Mouse (Mus musculus): Measurements from ENCODE around the gene Gdf11. TPM values are rescaled to one million over a fixed set of nuclear protein-coding genes. Genes with fewer than 3 reads are reported as not detected.

Gene Gdf11
- polyA plus RNA-seq, 1 experiment, result 17.0 TPM

DNA sequence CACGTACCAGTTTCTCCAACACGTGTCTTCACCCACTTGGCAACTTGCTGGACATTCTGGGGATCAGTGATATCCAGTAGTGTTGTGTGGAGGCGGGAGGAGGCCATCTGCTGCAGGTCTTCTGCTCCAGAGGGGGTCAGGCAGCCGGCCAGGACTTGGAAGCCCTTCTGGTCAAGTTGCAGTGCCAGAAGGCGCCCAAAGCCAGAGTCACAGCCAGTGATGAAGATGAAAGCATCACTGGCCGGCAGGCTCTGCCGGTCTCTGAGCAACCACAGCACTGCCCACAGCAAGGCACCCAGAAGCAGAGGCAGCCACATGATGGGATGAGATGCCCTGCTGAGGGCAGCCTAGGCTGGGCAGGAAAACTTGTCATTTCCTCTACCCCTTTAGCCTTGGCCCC is 26.7 kb upstream of the Gdf11 start:
- Histone ChIP-seq H3K79me3 (ENCODE audit: low read depth) (peaks cover 26% of the 10 kb centered on the region), H3K36me3 (ENCODE audit: control insufficient read depth, insufficient read depth) (peaks cover 56% of the 10 kb centered on the region), H3K79me2 (ENCODE audit: control insufficient read depth, insufficient read depth) (peaks cover 45% of the 10 kb centered on the region), H3ac (ENCODE audit: control insufficient read depth, insufficient read length, low read depth) (peak overlapping the region; percentile 0), H3K27me3 (ENCODE audit: control insufficient read depth, insufficient read depth, insufficient read length) (no peaks in the 10 kb centered on the region), H3K4me3 (ENCODE audit: insufficient read depth, poor library complexity, severe bottlenecking) (no peak overlapping the region)
- TF ChIP-seq FOSL1 (IDR thresholded peaks at IDR 0.05; ENCODE audit: insufficient read depth, low read length, poor library complexity, severe bottlenecking) (no peak), MAX (IDR thresholded peaks at IDR 0.05) (no peak), MYOG (IDR thresholded peaks at IDR 0.05; ENCODE audit: control insufficient read depth, extremely low read depth, insufficient read length) (no peak), USF1 (IDR thresholded peaks at IDR 0.05; ENCODE audit: low read depth) (peak; percentile 10)

DNA sequence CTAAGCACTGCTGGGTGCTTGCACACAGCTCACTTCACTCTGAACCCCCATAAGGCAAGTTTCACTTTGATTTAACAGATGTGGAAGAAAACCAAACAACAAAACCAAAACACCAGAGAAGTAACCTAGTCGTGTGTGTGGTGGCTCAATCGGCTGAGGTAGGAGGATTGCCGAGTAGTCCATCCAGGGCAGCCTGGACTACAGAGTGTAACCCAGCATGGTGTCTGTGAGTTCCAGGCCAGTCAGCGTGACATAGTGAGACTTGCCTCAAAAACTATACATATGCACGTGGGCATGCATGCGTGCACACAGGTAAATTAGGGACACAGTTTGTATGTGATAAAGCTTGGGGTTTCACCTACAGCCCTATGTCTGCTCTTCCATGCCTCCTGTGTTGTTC is 25.9 kb upstream of the Gdf11 start:
- Histone ChIP-seq H3K36me3 (ENCODE audit: control insufficient read depth, insufficient read depth) (peaks cover 63% of the 10 kb centered on the region), H3K79me3 (ENCODE audit: low read depth) (peaks cover 34% of the 10 kb centered on the region), H3K79me2 (ENCODE audit: control insufficient read depth, insufficient read depth) (peaks cover 53% of the 10 kb centered on the region), H3K4me3 (ENCODE audit: insufficient read depth, poor library complexity, severe bottlenecking) (no peak overlapping the region), H3K27me3 (ENCODE audit: control insufficient read depth, insufficient read depth, insufficient read length) (no peaks in the 10 kb centered on the region), H3ac (ENCODE audit: control insufficient read depth, insufficient read length, low read depth) (no peak overlapping the region)
- no peak for TF ChIP-seq MYOD1 (IDR thresholded peaks at IDR 0.05; ENCODE audit: control insufficient read depth, insufficient read length, low read depth)
- no peak for TF ChIP-seq MYOG (IDR thresholded peaks at IDR 0.05; ENCODE audit: control insufficient read depth, extremely low read depth, insufficient read length)
- no peak for TF ChIP-seq MAX (IDR thresholded peaks at IDR 0.05)
- TF ChIP-seq CTCF (IDR thresholded peaks at IDR 0.05; ENCODE audit: control insufficient read depth, insufficient read depth, insufficient read length), result no peak
- TF ChIP-seq CEBPB (IDR thresholded peaks at IDR 0.05; ENCODE audit: low read depth), result no peak
- no peak for TF ChIP-seq FOSL1 (IDR thresholded peaks at IDR 0.05; ENCODE audit: insufficient read depth, low read length, poor library complexity, severe bottlenecking)
- TF ChIP-seq USF1 (IDR thresholded peaks at IDR 0.05; ENCODE audit: low read depth), result no peak

- H3K36me3 ChIP-seq (ENCODE audit: control insufficient read depth, insufficient read depth), result peaks cover 69% of the 10 kb centered on the region
- no peak overlapping the region for H3K4me3 ChIP-seq (ENCODE audit: insufficient read depth, poor library complexity, severe bottlenecking)
- TF ChIP-seq CEBPB (IDR thresholded peaks at IDR 0.05; ENCODE audit: low read depth), result no peak
- no peak for TF ChIP-seq CTCF (IDR thresholded peaks at IDR 0.05; ENCODE audit: control insufficient read depth, insufficient read depth, insufficient read length)
- no peak for TF ChIP-seq MYOD1 (IDR thresholded peaks at IDR 0.05; ENCODE audit: control insufficient read depth, insufficient read length, low read depth)
- TF ChIP-seq MYOG (IDR thresholded peaks at IDR 0.05; ENCODE audit: control insufficient read depth, extremely low read depth, insufficient read length), result no peak
- TF ChIP-seq FOSL1 (IDR thresholded peaks at IDR 0.05; ENCODE audit: insufficient read depth, low read length, poor library complexity, severe bottlenecking), result no peak
- peaks cover 60% of the 10 kb centered on the region for H3K79me2 ChIP-seq (ENCODE audit: control insufficient read depth, insufficient read depth)
- H3K79me3 ChIP-seq (ENCODE audit: low read depth), result peaks cover 39% of the 10 kb centered on the region
- H3ac ChIP-seq (ENCODE audit: control insufficient read depth, insufficient read length, low read depth), result peak overlapping the region; percentile 13
- H3K27me3 ChIP-seq (ENCODE audit: control insufficient read depth, insufficient read depth, insufficient read length), result no peaks in the 10 kb centered on the region
Measured at GRCm38 (mm10) chr10:128916665-128917064, 25.1 kb upstream of the Gdf11 start.

DNA sequence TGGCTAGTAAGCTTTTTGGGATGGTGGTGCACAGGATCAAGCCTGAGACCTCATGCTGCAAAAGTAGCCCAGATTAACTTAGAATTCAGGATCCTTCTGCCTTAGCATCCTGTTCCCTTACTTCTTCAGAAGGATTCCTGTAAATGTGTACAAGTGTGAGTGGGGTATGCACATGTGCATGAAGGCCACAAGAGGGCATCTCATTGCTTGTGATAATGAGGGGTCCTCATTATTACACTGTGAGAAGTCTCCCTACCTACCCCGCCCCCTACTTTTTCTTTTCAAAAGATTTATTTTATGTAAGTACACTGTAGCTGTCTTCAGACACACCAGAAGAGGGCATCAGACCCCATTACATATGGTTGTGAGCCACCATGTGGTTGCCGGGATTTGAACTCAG is 24.0 kb upstream of the Gdf11 start:
- no peak overlapping the region for H3ac ChIP-seq (ENCODE audit: control insufficient read depth, insufficient read length, low read depth)
- H3K79me3 ChIP-seq (ENCODE audit: low read depth), result peaks cover 51% of the 10 kb centered on the region
- H3K79me2 ChIP-seq (ENCODE audit: control insufficient read depth, insufficient read depth), result peaks cover 69% of the 10 kb centered on the region
- H3K36me3 ChIP-seq (ENCODE audit: control insufficient read depth, insufficient read depth), result peaks cover 76% of the 10 kb centered on the region
- H3K27me3 ChIP-seq (ENCODE audit: control insufficient read depth, insufficient read depth, insufficient read length), result no peaks in the 10 kb centered on the region
- TF ChIP-seq CEBPB (IDR thresholded peaks at IDR 0.05; ENCODE audit: low read depth) (no peak), MYOG (IDR thresholded peaks at IDR 0.05; ENCODE audit: control insufficient read depth, extremely low read depth, insufficient read length) (no peak), USF1 (IDR thresholded peaks at IDR 0.05; ENCODE audit: low read depth) (no peak), FOSL1 (IDR thresholded peaks at IDR 0.05; ENCODE audit: insufficient read depth, low read length, poor library complexity, severe bottlenecking) (no peak), CTCF (IDR thresholded peaks at IDR 0.05; ENCODE audit: control insufficient read depth, insufficient read depth, insufficient read length) (no peak)
- H3K4me3 ChIP-seq (ENCODE audit: insufficient read depth, poor library complexity, severe bottlenecking), result no peak overlapping the region

DNA sequence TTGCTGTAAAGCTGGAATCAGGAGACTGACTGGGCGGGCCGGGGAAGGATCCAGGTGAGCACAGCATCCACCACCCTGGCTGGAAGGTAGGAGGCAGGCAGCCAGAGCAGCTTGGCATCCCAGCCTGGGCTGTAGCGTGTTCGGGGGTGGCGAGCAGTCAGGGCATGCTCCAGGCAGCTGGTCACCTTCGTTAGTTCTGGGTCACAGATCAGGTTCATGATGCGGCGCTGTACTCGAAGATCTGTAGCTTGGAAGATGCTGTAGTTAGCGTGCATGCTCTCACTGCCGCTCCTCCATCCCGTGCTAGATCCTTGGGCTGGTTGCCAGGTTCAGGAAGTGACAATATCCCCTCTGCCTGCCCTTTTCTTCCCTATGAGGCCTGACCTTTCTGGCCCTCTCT is 22.2 kb upstream of the Gdf11 start:
- Histone ChIP-seq H3K36me3 (ENCODE audit: control insufficient read depth, insufficient read depth) (peaks cover 73% of the 10 kb centered on the region), H3K79me2 (ENCODE audit: control insufficient read depth, insufficient read depth) (peaks cover 80% of the 10 kb centered on the region), H3K4me3 (ENCODE audit: insufficient read depth, poor library complexity, severe bottlenecking) (no peak overlapping the region), H3K79me3 (ENCODE audit: low read depth) (peaks cover 60% of the 10 kb centered on the region), H3ac (ENCODE audit: control insufficient read depth, insufficient read length, low read depth) (peak overlapping the region; percentile 60), H3K27me3 (ENCODE audit: control insufficient read depth, insufficient read depth, insufficient read length) (no peaks in the 10 kb centered on the region)
- TF ChIP-seq MYOD1 (IDR thresholded peaks at IDR 0.05; ENCODE audit: control insufficient read depth, insufficient read length, low read depth), result no peak
- no peak for TF ChIP-seq CTCF (IDR thresholded peaks at IDR 0.05; ENCODE audit: control insufficient read depth, insufficient read depth, insufficient read length)

GRCm38 (mm10) chr10:128913219-128913618 is 21.7 kb upstream of the Gdf11 start:
- no peak overlapping the region for H3K4me3 ChIP-seq (ENCODE audit: insufficient read depth, poor library complexity, severe bottlenecking)
- no peaks in the 10 kb centered on the region for H3K27me3 ChIP-seq (ENCODE audit: control insufficient read depth, insufficient read depth, insufficient read length)
- H3ac ChIP-seq (ENCODE audit: control insufficient read depth, insufficient read length, low read depth), result no peak overlapping the region
- TF ChIP-seq MYOG (IDR thresholded peaks at IDR 0.05; ENCODE audit: control insufficient read depth, extremely low read depth, insufficient read length) (no peak), FOSL1 (IDR thresholded peaks at IDR 0.05; ENCODE audit: insufficient read depth, low read length, poor library complexity, severe bottlenecking) (no peak), MAX (IDR thresholded peaks at IDR 0.05) (peak; percentile 34), USF1 (IDR thresholded peaks at IDR 0.05; ENCODE audit: low read depth) (no peak), CTCF (IDR thresholded peaks at IDR 0.05; ENCODE audit: control insufficient read depth, insufficient read depth, insufficient read length) (peak; percentile 73)
- H3K36me3 ChIP-seq (ENCODE audit: control insufficient read depth, insufficient read depth), result peaks cover 70% of the 10 kb centered on the region
- H3K79me2 ChIP-seq (ENCODE audit: control insufficient read depth, insufficient read depth), result peaks cover 80% of the 10 kb centered on the region
- H3K79me3 ChIP-seq (ENCODE audit: low read depth), result peaks cover 60% of the 10 kb centered on the region
